9 mouse cellular contexts compared by ENCODE assay signal in genomic region chr5:41761509-41762140, GRCm38 (mm10). TPM values are rescaled to one million over a fixed set of nuclear protein-coding genes. Genes with fewer than 3 reads are reported as not detected.
DNase-seq lines count a peak whose midpoint lies in the region; ATAC-seq lines count a peak whose summit lies in the region.
"Had no signal": no experiment of that assay in that cellular context is flagged by ENCODE, and none has a peak within 500 bp of the region (broad histone marks: within the 10 kb centered on the region; RNA-seq: fewer than 3 reads in every experiment).

No protein-coding gene starts in this region.

- DNase-seq in CD4-positive helper T cell, adult 2 months (ENCODE audit: low read depth, low spot score): peak; percentile 22
- DNase-seq in hindbrain, embryonic 11.5 days (ENCODE audit: low spot score): peak; percentile 58
- DNase-seq in ovary, adult 18-20 months (ENCODE audit: low spot score): no peak
- DNase-seq in urinary bladder, postnatal 14 days (ENCODE audit: low spot score): no peak
- no peak for DNase-seq in adrenal gland, adult 18-20 months (ENCODE audit: low spot score in 2 of 2)

- no peak overlapping the region for H3K9ac ChIP-seq in forebrain, embryonic 12.5 days
- no peak overlapping the region for H3K9ac ChIP-seq in forebrain, embryonic 16.5 days (replicated peaks; ENCODE audit: low read depth, low read length)
- no peak overlapping the region for H3K9ac ChIP-seq in hindbrain, embryonic 11.5 days (ENCODE audit: low read depth, low read length)
- H3K9ac ChIP-seq in liver, embryonic 16.5 days (ENCODE audit: low read depth, low read length): no peak overlapping the region

- peaks cover 23% of the 10 kb centered on the region for H3K4me1 ChIP-seq in forebrain, embryonic 12.5 days
- peaks cover 20% of the 10 kb centered on the region for H3K4me1 ChIP-seq in forebrain, embryonic 16.5 days (replicated peaks; ENCODE audit: control insufficient read depth, insufficient read depth, low read length)
- no peaks in the 10 kb centered on the region; the same call in none of the 2 replicates for H3K4me1 ChIP-seq in hindbrain, embryonic 11.5 days (replicated peaks; ENCODE audit: control insufficient read depth, insufficient read depth, low read length)
- no peaks in the 10 kb centered on the region for H3K4me1 ChIP-seq in liver, embryonic 16.5 days (ENCODE audit: control insufficient read depth, low read depth, low read length)

- no peaks in the 10 kb centered on the region for H3K9me3 ChIP-seq in forebrain, embryonic 12.5 days
- no peaks in the 10 kb centered on the region; the same call in 1 of the 2 replicates for H3K9me3 ChIP-seq in forebrain, embryonic 16.5 days (ENCODE audit: control insufficient read depth, low read length)
- no peaks in the 10 kb centered on the region for H3K9me3 ChIP-seq in hindbrain, embryonic 11.5 days (ENCODE audit: control insufficient read depth, low read length)
- H3K9me3 ChIP-seq in liver, embryonic 16.5 days (replicated peaks; ENCODE audit: control insufficient read depth, low read length): no peaks in the 10 kb centered on the region

- ATAC-seq in forebrain, embryonic 12.5 days (ENCODE audit: low FRiP score): no peak
- ATAC-seq in forebrain, embryonic 16.5 days: no peak
- no peak for ATAC-seq in hindbrain, embryonic 11.5 days (ENCODE audit: low FRiP score)
- no peak for ATAC-seq in liver, embryonic 16.5 days (ENCODE audit: low read depth)

- WGBS in forebrain, embryonic 12.5 days: under 1% methylated on average over 56 of the region's 56 CpGs
- under 1% methylated on average over 54 of the region's 56 CpGs for WGBS in forebrain, embryonic 16.5 days
- under 1% methylated on average over 55 of the region's 56 CpGs for WGBS in hindbrain, embryonic 11.5 days
- under 1% methylated on average over 56 of the region's 56 CpGs for WGBS in liver, embryonic 16.5 days (ENCODE audit: insufficient replicate concordance)

- no peaks in the 10 kb centered on the region for H3K36me3 ChIP-seq in forebrain, embryonic 12.5 days (replicated peaks)
- H3K36me3 ChIP-seq in forebrain, embryonic 16.5 days (ENCODE audit: control insufficient read depth, insufficient read depth): no peaks in the 10 kb centered on the region
- H3K36me3 ChIP-seq in hindbrain, embryonic 11.5 days (ENCODE audit: control insufficient read depth, insufficient read depth, low read length): no peaks in the 10 kb centered on the region
- H3K36me3 ChIP-seq in liver, embryonic 16.5 days (ENCODE audit: control insufficient read depth, insufficient read depth): no peaks in the 10 kb centered on the region

- H3K27ac ChIP-seq in forebrain, embryonic 12.5 days: no peak overlapping the region
- H3K27ac ChIP-seq in forebrain, embryonic 16.5 days (ENCODE audit: low read length): no peak overlapping the region
- no peak overlapping the region for H3K27ac ChIP-seq in hindbrain, embryonic 11.5 days (ENCODE audit: low read depth, low read length)
- H3K27ac ChIP-seq in liver, embryonic 16.5 days (ENCODE audit: low read length): no peak overlapping the region
- H3K27ac ChIP-seq: layer of hippocampus, adult 2 months had no signal

- H3K27me3 ChIP-seq in forebrain, embryonic 12.5 days: peaks cover 93% of the 10 kb centered on the region
- H3K27me3 ChIP-seq in forebrain, embryonic 16.5 days (replicated peaks; ENCODE audit: control insufficient read depth, insufficient read depth, low read length): peaks cover 91% of the 10 kb centered on the region
- H3K27me3 ChIP-seq in hindbrain, embryonic 11.5 days (ENCODE audit: control insufficient read depth, insufficient read depth, low read length): peaks cover 89% of the 10 kb centered on the region
- H3K27me3 ChIP-seq in liver, embryonic 16.5 days (ENCODE audit: control insufficient read depth, insufficient read depth, low read depth, low read length): peaks cover 92% of the 10 kb centered on the region

- 0 out of 2 replicates have a peak overlapping the region, but pooled peaks have one; percentile 9 for H3K4me2 ChIP-seq in forebrain, embryonic 12.5 days
- H3K4me2 ChIP-seq in forebrain, embryonic 16.5 days (ENCODE audit: low read length): no peak overlapping the region; the same call in 1 of the 2 replicates
- H3K4me2 ChIP-seq in hindbrain, embryonic 11.5 days (replicated peaks; ENCODE audit: low read depth, low read length): peak overlapping the region; percentile 5; the same call in 1 of the 2 replicates
- no peak overlapping the region for H3K4me2 ChIP-seq in liver, embryonic 16.5 days (ENCODE audit: low read depth, low read length)

- H3K4me3 ChIP-seq in forebrain, embryonic 12.5 days (replicated peaks): peak overlapping the region; percentile 18
- no peak overlapping the region for H3K4me3 ChIP-seq in forebrain, embryonic 16.5 days (replicated peaks; ENCODE audit: low read length)
- peak overlapping the region; percentile 0; the same call in 1 of the 2 replicates for H3K4me3 ChIP-seq in hindbrain, embryonic 11.5 days (ENCODE audit: low read depth, low read length)
- 0 out of 2 replicates have a peak overlapping the region, but pooled peaks have one; percentile 1 for H3K4me3 ChIP-seq in liver, embryonic 16.5 days (ENCODE audit: low read depth, low read length)
- H3K4me3 ChIP-seq: layer of hippocampus, adult 2 months had no signal

RNA-seq across cellular contexts. Expression of gene Nkx3-2, which starts 2.7 kb away (rescaled TPM):
- not detected in 2 replicates for polyA plus RNA-seq in forebrain, embryonic 12.5 days (2016; fragmentation: Nextera tagmentation; extraction: Ambion mirVana)
- not detected in 2 replicates for polyA plus RNA-seq in forebrain, embryonic 16.5 days (2015; fragmentation: Nextera tagmentation; extraction: Ambion mirVana)
- 0.84 and 1.0 TPM in 2 replicates for polyA plus RNA-seq in hindbrain, embryonic 11.5 days (2014; fragmentation: Nextera tagmentation; extraction: Ambion mirVana)
- not detected in 2 replicates for polyA plus RNA-seq in liver, embryonic 16.5 days (2015; fragmentation: Nextera tagmentation; extraction: Ambion mirVana)
- total RNA-seq in adrenal gland, adult 18-20 months (2021): under 1 TPM in 1 of 2 experiments, not detected in 1; 0.17 TPM
- total RNA-seq: layer of hippocampus, adult 2 months had no signal

RNA-seq across cellular contexts. Expression of gene Rab28, which starts 53.7 kb away (rescaled TPM):
- 88.9 and 94.7 TPM in 2 replicates for polyA plus RNA-seq in forebrain, embryonic 12.5 days (2016; fragmentation: Nextera tagmentation; extraction: Ambion mirVana)
- 68.8 and 77.2 TPM in 2 replicates for polyA plus RNA-seq in forebrain, embryonic 16.5 days (2015; fragmentation: Nextera tagmentation; extraction: Ambion mirVana)
- 94.7 and 99.6 TPM in 2 replicates for polyA plus RNA-seq in hindbrain, embryonic 11.5 days (2014; fragmentation: Nextera tagmentation; extraction: Ambion mirVana)
- 15.1 and 17.1 TPM in 2 replicates for polyA plus RNA-seq in liver, embryonic 16.5 days (2015; fragmentation: Nextera tagmentation; extraction: Ambion mirVana)
- total RNA-seq in adrenal gland, adult 18-20 months (2021): 10 to 100 TPM; 50.6 to 53.8 TPM

Comparison
In these comparisons a context has a peak if more than half of its experiments do, and no peak if none do; other contexts are left out.
1. H3K4me2 ChIP-seq: peak in forebrain, embryonic 12.5 days (single experiment) and hindbrain, embryonic 11.5 days (single experiment); none in forebrain, embryonic 16.5 days (single experiment) and liver, embryonic 16.5 days (single experiment).
2. DNase-seq: peak in CD4-positive helper T cell, adult 2 months (single experiment) and hindbrain, embryonic 11.5 days (single experiment); none in ovary, adult 18-20 months (single experiment), urinary bladder, postnatal 14 days (single experiment) and adrenal gland, adult 18-20 months (0 of 2).